Comparison of ENCODE assay signal across 16 mouse cellular contexts in the genomic region with DNA sequence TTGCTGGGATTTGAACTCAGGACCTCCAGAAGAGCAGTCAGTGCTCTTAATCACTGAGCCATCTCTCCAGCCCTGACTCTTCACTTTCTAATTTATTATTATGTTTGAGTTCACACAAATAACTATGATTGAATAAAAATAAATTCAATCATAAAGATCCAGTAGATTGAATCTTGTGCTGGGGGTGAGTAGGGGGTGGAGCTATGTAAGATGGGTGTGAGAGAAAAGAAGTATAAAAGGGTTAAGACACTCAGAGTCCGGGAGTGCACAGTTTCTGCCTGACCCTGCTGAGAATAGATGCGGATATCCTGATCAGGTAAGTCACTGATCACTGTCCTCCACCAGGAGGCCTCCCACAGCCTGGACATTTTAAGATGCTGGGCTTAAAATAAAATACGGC.
"Had no signal": no experiment of that assay in that cellular context is flagged by ENCODE, and none has a peak within 500 bp of the region (broad histone marks: within the 10 kb centered on the region; RNA-seq: fewer than 3 reads in every experiment).

Gene Gm13043, plus strand, starts transcription at position 301 of the 400 bp plus-strand sequence.

- DNase-seq: heart, postnatal 10 days; heart, postnatal 14 days; heart, postnatal 36 days; heart, postnatal 4 days; kidney, adult 11 months; kidney, adult 18-20 months; kidney, adult 2 months; kidney, adult 8-10 months; kidney, adult 9 months; kidney, postnatal 10 days; kidney, postnatal 14 days; kidney, postnatal 25 days; kidney, postnatal 36 days; kidney, postnatal 4 days; layer of hippocampus, adult 9-11 months; layer of hippocampus, postnatal 36 days had no signal
